Mouse (Mus musculus) intestine, embryonic 14.5 days (tissue): Measurements from ENCODE around the gene Trim8. TPM values are rescaled to one million over a fixed set of nuclear protein-coding genes. Genes with fewer than 3 reads are reported as not detected.

Source experiments
- ATAC-seq: fragments of 200-750 bp; cut with Nextera tagmentation; replicated peaks from 2 replicates; pipeline ENCODE4 v1.8.0; 2017; ENCODE audit warnings: low read depth, moderate number of reproducible peaks, moderate TSS enrichment, moderate library complexity; ENCODE audit not compliant: low FRiP score, low TSS enrichment
- DNase-seq: peaks from one replicate; pipeline ENCODE4 v3.0.0-alpha.2; 2018; ENCODE audit warnings: low spot score
- H3K27ac ChIP-seq: fragments of 300-500 bp; sonication (generic); 2 replicates; pipeline ENCODE4 v1.5.1; 2014; ENCODE audit warnings: low read depth, mild to moderate bottlenecking, control low read depth
- H3K27me3 ChIP-seq: fragments of 300-500 bp; sonication (generic); replicated peaks from 2 replicates; pipeline ENCODE4 v1.6.1; 2014; ENCODE audit warnings: low read length, control low read depth; ENCODE audit not compliant: control insufficient read depth, insufficient read depth
- H3K36me3 ChIP-seq: fragments of 300-500 bp; sonication (generic); 2 replicates; pipeline ENCODE4 v1.6.1; 2014; ENCODE audit warnings: low read length, control low read depth; ENCODE audit not compliant: control insufficient read depth, insufficient read depth
- H3K4me1 ChIP-seq: fragments of 300-500 bp; sonication (generic); replicated peaks from 2 replicates; pipeline ENCODE4 v1.6.1; 2014; ENCODE audit warnings: low read length, control low read depth, mixed read lengths; ENCODE audit not compliant: control insufficient read depth, insufficient read depth
- H3K4me2 ChIP-seq: fragments of 300-500 bp; sonication (generic); 2 replicates; pipeline ENCODE4 v1.6.1; 2014; ENCODE audit warnings: low read length
- H3K4me3 ChIP-seq: fragments of 300-500 bp; sonication (generic); 2 replicates; pipeline ENCODE4 v1.5.1; 2014; ENCODE audit warnings: low read depth, low read length, control low read depth, mixed read lengths
- H3K9ac ChIP-seq: fragments of 300-500 bp; sonication (generic); 2 replicates; pipeline ENCODE4 v1.6.1; 2014; ENCODE audit warnings: mild to moderate bottlenecking, low read length
- H3K9me3 ChIP-seq: fragments of 300-500 bp; sonication (generic); 2 replicates; pipeline ENCODE4 v1.6.1; 2016; ENCODE audit warnings: low read length, control low read depth; ENCODE audit not compliant: control insufficient read depth
- WGBS: fragments of 180-500 bp; shearing (Covaris S2); extraction: QIAGEN DNeasy Blood & Tissue Kit; methylation state at CpG from one replicate; pipeline ENCODE4 v1.1.7; 2014; 5-methylcytosine and 5-hydroxymethylcytosine counted together
- polyA plus RNA-seq: library from polyadenylated mRNA; unstranded; fragments of >200 nt; fragmentation: Nextera tagmentation; extraction: Ambion mirVana; gene quantifications from 2 replicates; pipeline ENCODE4 v1.2.1, GENCODE M21; 2014

The Trim8 gene
- 20.1 and 21.1 TPM in 2 replicates for polyA plus RNA-seq

- WGBS, result 0% methylated on average over 35 of the region's 64 CpGs
- Histone ChIP-seq H3K4me3 (peak within 1 kb of the TSS; percentile 85), H3K4me1 (peaks cover 23% of the 10 kb centered on the region), H3K27me3 (no peaks in the 10 kb centered on the region), H3K4me2 (peak within 1 kb of the TSS; percentile 93), H3K9ac (peak within 1 kb of the TSS; percentile 79), H3K9me3 (no peaks in the 10 kb centered on the region), H3K36me3 (peaks cover 8% of the 10 kb centered on the region), H3K27ac (peak within 1 kb of the TSS; percentile 99)
- ATAC-seq (peak; percentile 44), DNase-seq (peak; percentile 92)
Observed at GRCm38 (mm10) chr19:46501401-46502068, at the start of gene Trim8. Trim8 (plus strand) TSS chr19:46501702.

GRCm38 (mm10) chr19:46452052-46452827 is 49.3 kb upstream of the Trim8 start:
- 50% methylated on average over 10 of the region's 10 CpGs for WGBS
- Histone ChIP-seq H3K4me3 (no peak overlapping the region), H3K27me3 (no peaks in the 10 kb centered on the region), H3K9ac (no peak overlapping the region), H3K9me3 (no peaks in the 10 kb centered on the region), H3K36me3 (peaks cover 22% of the 10 kb centered on the region), H3K27ac (no peak overlapping the region), H3K4me2 (no peak overlapping the region), H3K4me1 (peaks cover 32% of the 10 kb centered on the region)
- DNase-seq, result peak; percentile 62
- ATAC-seq, result no peak

GRCm38 (mm10) chr19:46452916-46453315 is 48.6 kb upstream of the Trim8 start:
- ATAC-seq, result no peak
- no peak overlapping the region for H3K4me3 ChIP-seq
- no peak overlapping the region for H3K9ac ChIP-seq
- H3K27ac ChIP-seq, result no peak overlapping the region
- no peaks in the 10 kb centered on the region for H3K9me3 ChIP-seq
- no peak overlapping the region for H3K4me2 ChIP-seq
- peaks cover 26% of the 10 kb centered on the region for H3K36me3 ChIP-seq
- WGBS, result 81% methylated on average over 9 of the region's 9 CpGs
- no peak for DNase-seq
- no peaks in the 10 kb centered on the region for H3K27me3 ChIP-seq
- H3K4me1 ChIP-seq, result peaks cover 29% of the 10 kb centered on the region

- Histone ChIP-seq H3K4me2 (0 out of 2 replicates have a peak overlapping the region, but pooled peaks have one; percentile 12), H3K9ac (no peak overlapping the region), H3K4me3 (no peak overlapping the region), H3K9me3 (no peaks in the 10 kb centered on the region), H3K27ac (peak overlapping the region; percentile 78), H3K36me3 (peaks cover 31% of the 10 kb centered on the region), H3K4me1 (peaks cover 23% of the 10 kb centered on the region), H3K27me3 (no peaks in the 10 kb centered on the region)
- DNase-seq, result peak; percentile 58
- 26% methylated on average over 20 of the region's 20 CpGs for WGBS
- peak; percentile 24; the same call in 1 of the 2 replicates for ATAC-seq
Observed at GRCm38 (mm10) chr19:46454126-46454880, 47.2 kb upstream of the Trim8 start.

GRCm38 (mm10) chr19:46455032-46455431 is 46.5 kb upstream of the Trim8 start:
- H3K27ac ChIP-seq, result peak overlapping the region; percentile 78
- peaks cover 38% of the 10 kb centered on the region for H3K36me3 ChIP-seq
- no peak overlapping the region for H3K9ac ChIP-seq
- peak; percentile 30; the same call in 1 of the 2 replicates for ATAC-seq
- DNase-seq, result peak; percentile 68
- no peak overlapping the region for H3K4me3 ChIP-seq
- peaks cover 23% of the 10 kb centered on the region for H3K4me1 ChIP-seq
- H3K27me3 ChIP-seq, result no peaks in the 10 kb centered on the region
- WGBS, result 9% methylated on average over 1 of the region's 1 CpGs
- H3K4me2 ChIP-seq, result peak overlapping the region; percentile 12; the same call in 1 of the 2 replicates
- H3K9me3 ChIP-seq, result no peaks in the 10 kb centered on the region

- Histone ChIP-seq H3K9ac (no peak overlapping the region), H3K27me3 (no peaks in the 10 kb centered on the region), H3K4me3 (no peak overlapping the region), H3K27ac (peak overlapping the region; percentile 78), H3K9me3 (no peaks in the 10 kb centered on the region), H3K4me1 (peaks cover 23% of the 10 kb centered on the region), H3K36me3 (peaks cover 43% of the 10 kb centered on the region), H3K4me2 (peak overlapping the region; percentile 12; the same call in 1 of the 2 replicates)
- no peak for ATAC-seq
- WGBS, result 80% methylated on average over 8 of the region's 8 CpGs
- no peak for DNase-seq
Observed at GRCm38 (mm10) chr19:46455556-46455955, 45.9 kb upstream of the Trim8 start.

- peaks cover 39% of the 10 kb centered on the region for H3K36me3 ChIP-seq
Observed at GRCm38 (mm10) chr19:46456018-46456735, 45.3 kb upstream of the Trim8 start.

GRCm38 (mm10) chr19:46457798-46458197 is 43.7 kb upstream of the Trim8 start:
- Histone ChIP-seq H3K27ac (no peak overlapping the region), H3K4me1 (peaks cover 23% of the 10 kb centered on the region), H3K4me2 (no peak overlapping the region), H3K4me3 (no peak overlapping the region), H3K36me3 (peaks cover 41% of the 10 kb centered on the region), H3K27me3 (no peaks in the 10 kb centered on the region), H3K9ac (no peak overlapping the region), H3K9me3 (no peaks in the 10 kb centered on the region)
- DNase-seq, result no peak
- no peak for ATAC-seq
- WGBS, result 80% methylated on average over 5 of the region's 5 CpGs

More at GRCm38 (mm10) chr19:46456018-46456735, 45.3 kb upstream of the Trim8 start:
- peaks cover 23% of the 10 kb centered on the region for H3K4me1 ChIP-seq
- peak overlapping the region; percentile 78; the same call in 1 of the 2 replicates for H3K27ac ChIP-seq
- H3K9me3 ChIP-seq, result no peaks in the 10 kb centered on the region
- H3K27me3 ChIP-seq, result no peaks in the 10 kb centered on the region
- no peak for ATAC-seq
- 78% methylated on average over 5 of the region's 5 CpGs for WGBS
- no peak for DNase-seq
- no peak overlapping the region for H3K9ac ChIP-seq
- H3K4me2 ChIP-seq, result no peak overlapping the region
- no peak overlapping the region for H3K4me3 ChIP-seq
